Mouse (Mus musculus) forebrain, embryonic 12.5 days (tissue): ENCODE measurements around the gene Yaf2. TPM values are rescaled to one million over a fixed set of nuclear protein-coding genes. Genes with fewer than 3 reads are reported as not detected.
"Not testable (repeated sequence)": the region's sequence is repeated elsewhere in the genome, so short reads cannot be mapped to it uniquely, and the experiment has no call there.

Experiments used
- ATAC-seq: fragments of 200-750 bp; cut with Nextera tagmentation; 2 replicates; pipeline ENCODE4 v1.8.0; 2017; ENCODE audit warnings: moderate TSS enrichment; ENCODE audit not compliant: low FRiP score
- H3K27ac ChIP-seq: fragments of 300-500 bp; sonication (generic); 2 replicates; pipeline ENCODE4 v1.5.1; 2016; ENCODE audit warnings: mild to moderate bottlenecking
- H3K27me3 ChIP-seq: fragments of 300-500 bp; sonication (generic); 2 replicates; pipeline ENCODE4 v1.6.1; 2016; ENCODE audit warnings: mild to moderate bottlenecking
- H3K36me3 ChIP-seq: fragments of 300-500 bp; sonication (generic); replicated peaks from 2 replicates; pipeline ENCODE4 v1.6.1; 2016; ENCODE audit warnings: mild to moderate bottlenecking
- H3K4me1 ChIP-seq: fragments of 300-500 bp; sonication (generic); 2 replicates; pipeline ENCODE4 v1.6.1; 2016
- H3K4me2 ChIP-seq: fragments of 300-500 bp; sonication (generic); 2 replicates; pipeline ENCODE4 v1.6.1; 2016; ENCODE audit warnings: mild to moderate bottlenecking, moderate library complexity
- H3K4me3 ChIP-seq: fragments of 300-500 bp; sonication (generic); replicated peaks from 2 replicates; pipeline ENCODE4 v1.5.1; 2016; ENCODE audit warnings: mild to moderate bottlenecking
- H3K9ac ChIP-seq: fragments of 300-500 bp; sonication (generic); 2 replicates; pipeline ENCODE4 v1.6.1; 2016; ENCODE audit warnings: mild to moderate bottlenecking
- H3K9me3 ChIP-seq: fragments of 300-500 bp; sonication (generic); 2 replicates; pipeline ENCODE4 v1.6.1; 2016
- WGBS: fragments of 180-500 bp; shearing (Covaris S2); methylation state at CpG from one replicate; pipeline ENCODE4 v1.1.7; 2016; 5-methylcytosine and 5-hydroxymethylcytosine counted together
- polyA plus RNA-seq: library from polyadenylated mRNA; unstranded; fragments of >200 nt; fragmentation: Nextera tagmentation; extraction: Ambion mirVana; gene quantifications from 2 replicates; pipeline ENCODE4 v1.2.1, GENCODE M21; 2016

Yaf2 gene
- polyA plus RNA-seq, 1 experiment from 2014 or later = 91.1 TPM

DNA sequence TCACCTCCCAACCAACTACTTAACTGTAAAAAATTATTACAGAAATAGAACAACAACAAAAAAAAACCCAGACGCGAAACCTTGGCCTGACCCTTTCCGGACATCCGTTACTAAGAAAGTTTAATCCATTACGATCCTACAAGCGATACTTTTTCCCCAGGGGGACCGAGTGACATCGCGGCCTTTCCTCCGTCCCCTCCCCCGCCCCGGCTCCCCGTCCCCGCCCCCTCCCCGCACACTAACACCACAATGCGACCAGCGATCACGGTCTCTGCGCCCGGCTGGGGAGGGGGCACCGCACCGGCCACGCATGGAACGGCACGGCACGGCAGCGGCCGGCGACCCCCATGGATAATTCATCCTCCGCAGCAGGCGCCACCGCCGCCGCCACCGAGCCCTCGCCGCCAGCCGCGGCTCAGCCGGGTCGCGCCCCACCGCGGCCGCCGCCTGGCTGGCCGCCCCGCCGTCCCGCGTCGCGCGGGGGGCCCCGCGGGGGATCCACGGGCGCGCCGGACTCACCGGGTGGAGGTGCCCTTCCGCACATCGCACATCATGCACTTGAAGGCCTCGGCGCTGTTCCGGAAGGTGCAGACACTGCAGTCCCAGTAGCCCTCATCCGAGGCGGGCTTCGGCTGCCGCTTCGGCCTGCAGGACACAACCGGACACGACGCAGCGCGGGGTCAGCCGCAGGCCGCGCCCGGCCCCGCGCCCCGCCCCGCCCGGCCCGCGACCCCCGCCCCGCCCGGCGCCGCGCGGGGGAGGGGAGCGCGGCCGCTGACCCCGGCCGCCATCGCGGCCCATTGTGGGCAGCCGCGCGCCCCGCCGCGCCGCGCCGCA is 696 bp downstream of the Yaf2 start:
- H3K27ac ChIP-seq = peak overlapping the region; percentile 93
- peak; percentile 42 for ATAC-seq
- WGBS = under 1% methylated on average over 60 of the region's 110 CpGs
- peaks cover 13% of the 10 kb centered on the region for H3K4me1 ChIP-seq
- H3K36me3 ChIP-seq = peaks cover 8% of the 10 kb centered on the region
- H3K9me3 ChIP-seq = no peaks in the 10 kb centered on the region
- peak overlapping the region; percentile 89 for H3K9ac ChIP-seq
- peak overlapping the region; percentile 67 for H3K4me2 ChIP-seq
- peak overlapping the region; percentile 82 for H3K4me3 ChIP-seq
- H3K27me3 ChIP-seq = no peaks in the 10 kb centered on the region; the same call in 1 of the 2 replicates

DNA sequence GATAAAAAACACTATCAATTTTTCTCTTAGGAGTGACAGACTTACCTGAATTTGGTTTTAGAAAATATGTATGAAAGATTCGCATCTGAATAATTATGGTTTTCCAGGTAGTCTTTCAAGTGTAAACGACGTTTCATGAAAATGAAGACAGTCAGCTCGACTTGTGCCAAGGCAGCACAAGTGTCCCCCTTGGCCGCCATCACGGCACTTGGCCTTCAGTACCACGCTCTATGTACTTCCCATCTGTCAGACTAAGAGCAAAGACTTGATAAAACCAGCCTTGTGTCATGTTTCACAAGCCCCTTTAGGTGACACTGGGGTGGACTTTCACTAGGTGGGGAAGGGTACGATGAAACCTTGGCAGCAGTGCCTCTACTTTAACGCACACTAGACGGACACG is 5.5 kb downstream of the Yaf2 start:
- no peak for ATAC-seq
- WGBS = 97% methylated on average over 11 of the region's 11 CpGs

DNA sequence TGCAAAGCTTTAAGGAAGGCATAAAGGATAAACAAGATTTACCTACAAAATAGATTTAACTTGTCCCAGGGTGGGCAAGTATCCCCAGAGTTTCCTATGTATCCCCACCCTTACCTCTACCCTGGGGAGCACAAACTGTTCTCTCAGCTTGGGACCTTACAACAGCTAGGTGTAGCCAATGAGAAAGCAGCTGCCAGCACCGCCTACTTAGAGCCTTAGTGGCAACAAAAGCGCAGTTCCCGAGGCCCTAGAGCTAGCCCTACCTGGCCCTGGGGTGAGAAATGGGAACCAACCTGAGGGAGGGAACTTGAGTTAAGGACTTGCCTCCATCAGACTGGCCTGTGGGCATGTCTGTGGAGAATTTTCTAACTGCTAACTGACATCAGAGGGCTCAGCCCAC is 9.5 kb downstream of the Yaf2 start:
- Histone ChIP-seq H3K36me3 (peaks cover 13% of the 10 kb centered on the region; the same call in 1 of the 2 replicates), H3K27me3 (no peaks in the 10 kb centered on the region), H3K27ac (no peak overlapping the region), H3K4me2 (no peak overlapping the region), H3K9ac (no peak overlapping the region), H3K9me3 (no peaks in the 10 kb centered on the region), H3K4me3 (no peak overlapping the region), H3K4me1 (peaks cover 8% of the 10 kb centered on the region; the same call in 1 of the 2 replicates)
- no peak for ATAC-seq
- 45% methylated on average over 3 of the region's 3 CpGs for WGBS

More for the DNA sequence above, 5.5 kb downstream of the Yaf2 start:
- no peak overlapping the region for H3K4me3 ChIP-seq
- H3K9ac ChIP-seq = no peak overlapping the region
- no peaks in the 10 kb centered on the region for H3K27me3 ChIP-seq
- peaks cover 22% of the 10 kb centered on the region for H3K36me3 ChIP-seq
- no peak overlapping the region for H3K4me2 ChIP-seq
- peaks cover 14% of the 10 kb centered on the region for H3K4me1 ChIP-seq
- H3K9me3 ChIP-seq = no peaks in the 10 kb centered on the region
- H3K27ac ChIP-seq = no peak overlapping the region

DNA sequence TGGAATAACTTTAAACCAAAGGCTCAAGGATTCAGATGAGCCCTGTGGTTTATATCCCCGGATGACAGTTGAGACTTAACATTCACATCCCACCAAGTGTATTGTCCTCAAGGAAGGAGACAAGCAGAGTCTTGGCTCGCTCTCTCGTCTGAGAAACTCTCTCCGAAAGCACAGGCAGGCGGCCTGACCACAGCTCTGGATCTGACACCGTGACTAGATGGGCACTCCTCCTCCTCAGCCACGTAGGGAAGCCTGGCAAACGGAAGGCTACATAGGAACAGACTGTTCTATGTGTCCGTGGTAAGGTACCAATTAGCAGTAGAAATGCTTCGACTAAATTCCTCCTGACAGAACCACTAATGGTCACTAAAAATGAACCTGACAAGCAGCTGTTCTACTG is 10.1 kb downstream of the Yaf2 start:
- Histone ChIP-seq H3K4me2 (no peak overlapping the region), H3K4me3 (no peak overlapping the region), H3K9ac (no peak overlapping the region), H3K36me3 (peaks cover 13% of the 10 kb centered on the region; the same call in 1 of the 2 replicates), H3K4me1 (peaks cover 8% of the 10 kb centered on the region; the same call in 1 of the 2 replicates), H3K9me3 (no peaks in the 10 kb centered on the region), H3K27ac (no peak overlapping the region), H3K27me3 (no peaks in the 10 kb centered on the region)
- WGBS = 82% methylated on average over 10 of the region's 10 CpGs
- no peak for ATAC-seq

DNA sequence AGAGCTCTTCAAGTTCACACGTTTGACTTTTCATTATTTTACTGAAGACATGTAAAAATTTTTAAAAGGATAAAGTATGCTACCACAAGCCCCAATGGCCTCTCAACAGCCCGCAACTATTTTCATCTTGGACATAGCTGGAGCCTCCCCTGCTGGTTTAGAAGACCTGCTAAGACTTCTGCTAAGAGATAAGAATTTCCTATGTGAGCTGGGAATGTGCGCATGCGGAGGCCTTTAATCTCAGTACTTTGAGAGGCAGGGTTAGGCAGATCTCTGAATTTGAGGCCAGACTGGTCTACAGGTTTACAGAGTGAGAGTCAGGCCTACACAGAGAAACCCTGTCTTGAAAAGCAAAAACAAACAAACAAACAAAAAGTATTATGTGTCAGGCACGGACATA is 11.4 kb downstream of the Yaf2 start:
- Histone ChIP-seq H3K27ac (no peak overlapping the region), H3K4me3 (no peak overlapping the region), H3K9ac (no peak overlapping the region), H3K4me1 (peaks cover 8% of the 10 kb centered on the region; the same call in 1 of the 2 replicates), H3K9me3 (no peaks in the 10 kb centered on the region), H3K36me3 (peaks cover 13% of the 10 kb centered on the region; the same call in 1 of the 2 replicates), H3K27me3 (no peaks in the 10 kb centered on the region), H3K4me2 (no peak overlapping the region)
- no peak for ATAC-seq
- WGBS = 82% methylated on average over 5 of the region's 5 CpGs

DNA sequence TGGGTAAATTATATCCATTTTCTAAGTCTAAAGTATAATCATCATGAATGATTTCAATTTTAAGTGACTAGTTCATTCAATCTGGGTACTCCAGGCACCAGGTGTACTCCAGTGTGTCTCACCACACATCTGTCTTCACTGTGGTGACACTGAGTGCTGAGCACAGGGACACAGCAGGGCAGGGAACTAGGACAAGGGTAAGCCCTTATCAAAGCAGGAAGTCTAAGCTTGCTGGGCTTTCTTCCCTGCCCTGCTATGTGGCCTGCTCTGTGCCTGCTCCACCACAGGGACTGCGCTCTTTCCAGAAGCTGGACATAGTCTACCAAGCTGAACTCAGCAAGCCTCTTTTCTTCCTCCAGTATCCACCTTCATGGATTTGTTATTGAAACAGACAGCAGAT is 18.0 kb downstream of the Yaf2 start:
- Histone ChIP-seq H3K4me3 (no peak overlapping the region), H3K4me2 (no peak overlapping the region), H3K9ac (no peak overlapping the region), H3K9me3 (no peaks in the 10 kb centered on the region), H3K36me3 (no peaks in the 10 kb centered on the region), H3K27me3 (no peaks in the 10 kb centered on the region), H3K27ac (no peak overlapping the region), H3K4me1 (0 out of 2 replicates have a peak, but pooled peaks cover 3% of the 10 kb centered on the region)
- WGBS = 100% methylated on average over 1 of the region's 1 CpGs
- ATAC-seq = no peak

DNA sequence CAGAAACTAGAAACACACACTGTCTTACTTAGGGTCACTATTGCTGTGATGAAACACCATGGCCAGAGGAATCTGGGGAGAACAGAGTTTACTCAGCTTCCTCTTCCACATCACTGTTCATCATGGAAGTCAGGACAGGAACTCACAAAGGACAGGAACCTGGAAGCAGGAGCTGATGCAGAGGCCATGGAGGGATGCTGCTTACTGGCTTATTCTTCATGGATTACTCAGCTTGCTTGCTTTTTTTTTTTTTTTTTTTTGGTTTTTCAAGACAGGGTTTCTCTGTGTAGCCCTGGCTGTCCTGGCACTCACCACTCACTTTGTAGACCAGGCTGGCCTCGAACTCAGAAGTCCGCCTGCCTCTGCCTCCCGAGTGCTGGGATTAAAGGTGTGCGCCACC is 26.4 kb downstream of the Yaf2 start:
- WGBS = 100% methylated on average over 4 of the region's 4 CpGs
- ATAC-seq, H3K27ac ChIP-seq, H3K27me3 ChIP-seq, H3K4me1 ChIP-seq, H3K4me3 ChIP-seq, H3K9ac ChIP-seq, H3K9me3 ChIP-seq, H3K36me3 ChIP-seq, H3K4me2 ChIP-seq: not testable (repeated sequence)

DNA sequence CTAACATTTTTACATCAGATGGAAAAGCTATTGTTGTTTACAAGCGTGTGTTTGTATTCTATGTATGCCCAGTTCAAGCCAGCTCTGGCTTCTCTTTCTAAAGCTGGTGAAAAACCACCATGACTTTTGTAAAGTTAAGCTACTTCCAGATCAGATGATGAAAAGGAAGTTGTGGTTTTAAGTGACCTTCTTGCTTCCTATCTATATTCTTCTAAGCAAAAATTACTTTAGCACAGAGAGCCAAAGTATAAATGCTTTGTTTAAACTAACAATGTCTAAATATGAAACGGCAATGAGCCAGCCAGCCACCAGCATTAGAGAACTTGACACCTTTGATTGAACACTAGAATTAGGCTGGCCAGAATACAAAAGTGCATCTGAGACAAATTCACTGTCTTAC is 38.5 kb downstream of the Yaf2 start:
- ATAC-seq = no peak
- Histone ChIP-seq H3K4me2 (no peak overlapping the region), H3K4me3 (no peak overlapping the region), H3K36me3 (no peaks in the 10 kb centered on the region), H3K4me1 (0 out of 2 replicates have a peak, but pooled peaks cover 4% of the 10 kb centered on the region), H3K27ac (no peak overlapping the region), H3K9ac (no peak overlapping the region), H3K27me3 (no peaks in the 10 kb centered on the region), H3K9me3 (no peaks in the 10 kb centered on the region)
- 87% methylated on average over 2 of the region's 2 CpGs for WGBS

DNA sequence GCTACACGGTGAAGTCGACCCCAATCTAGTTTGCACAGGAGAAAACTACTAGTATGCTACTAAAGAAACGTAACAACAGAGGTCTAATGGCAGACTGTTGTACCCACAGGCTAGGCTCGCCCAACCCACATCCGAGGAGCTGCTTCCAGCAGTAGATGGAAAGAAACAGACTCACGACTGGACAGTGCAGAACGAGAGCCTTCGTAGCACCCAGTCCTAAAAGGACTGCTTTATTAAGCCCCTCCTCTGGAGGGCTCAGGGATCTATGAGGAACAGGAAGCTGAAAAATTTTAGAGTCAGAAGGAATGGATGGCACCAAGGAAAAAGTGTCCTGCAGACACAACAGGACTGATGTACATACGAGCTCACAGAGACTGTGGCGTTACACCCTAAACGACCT is 42.3 kb downstream of the Yaf2 start:
- H3K27ac ChIP-seq = no peak overlapping the region
- WGBS = 87% methylated on average over 11 of the region's 11 CpGs
- H3K9me3 ChIP-seq = no peaks in the 10 kb centered on the region
- 0 out of 2 replicates have a peak, but pooled peaks cover 4% of the 10 kb centered on the region for H3K4me1 ChIP-seq
- H3K36me3 ChIP-seq = peaks cover 4% of the 10 kb centered on the region
- no peak overlapping the region for H3K4me2 ChIP-seq
- no peak overlapping the region for H3K4me3 ChIP-seq
- no peak for ATAC-seq
- no peak overlapping the region for H3K9ac ChIP-seq
- no peaks in the 10 kb centered on the region for H3K27me3 ChIP-seq

DNA sequence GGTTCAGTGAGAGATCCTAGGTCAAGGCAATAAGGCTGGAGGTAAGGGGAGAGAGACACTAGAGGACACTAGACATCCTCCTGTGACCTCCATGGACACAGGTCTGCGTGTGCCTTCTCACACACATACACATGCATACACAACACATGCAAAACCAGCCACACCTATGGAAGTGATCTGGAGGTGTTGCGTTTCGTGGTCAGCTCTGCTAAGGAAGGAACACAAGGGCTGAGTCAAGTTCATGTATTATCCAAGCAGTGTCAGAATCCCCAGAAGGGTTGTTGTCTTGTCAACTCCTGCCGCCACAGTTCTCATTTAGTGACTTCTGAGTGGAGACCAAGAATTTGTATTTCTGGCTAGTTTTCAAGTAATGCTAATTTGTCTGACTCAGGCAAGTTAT is 48.4 kb downstream of the Yaf2 start:
- Histone ChIP-seq H3K4me3 (no peak overlapping the region), H3K4me2 (no peak overlapping the region), H3K36me3 (peaks cover 23% of the 10 kb centered on the region), H3K9me3 (no peaks in the 10 kb centered on the region), H3K9ac (no peak overlapping the region), H3K27ac (no peak overlapping the region), H3K27me3 (no peaks in the 10 kb centered on the region), H3K4me1 (0 out of 2 replicates have a peak, but pooled peaks cover 4% of the 10 kb centered on the region)
- no peak for ATAC-seq
- WGBS = 94% methylated on average over 4 of the region's 4 CpGs

DNA sequence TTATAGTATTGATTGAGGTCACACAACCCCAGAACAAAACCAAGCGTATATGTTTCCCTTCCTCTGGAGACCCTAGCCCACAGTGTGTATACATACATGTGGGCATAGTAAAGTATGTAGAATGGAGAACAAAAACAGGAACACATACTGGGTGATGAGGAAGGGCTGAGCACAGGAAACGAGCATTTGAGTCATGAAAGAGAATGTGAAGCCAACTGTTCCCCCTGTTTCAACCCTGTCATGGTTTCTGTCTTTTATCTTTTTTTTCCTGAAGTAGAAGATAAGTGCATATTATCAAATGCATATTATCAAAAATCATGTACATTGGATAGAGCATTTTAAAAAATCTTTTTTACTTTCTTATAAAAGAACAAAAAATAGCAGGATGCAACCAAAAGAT is 49.1 kb downstream of the Yaf2 start:
- no peak overlapping the region for H3K4me2 ChIP-seq
- H3K36me3 ChIP-seq = peaks cover 23% of the 10 kb centered on the region
- WGBS = 79% methylated on average over 2 of the region's 2 CpGs
- no peak overlapping the region for H3K4me3 ChIP-seq
- ATAC-seq = no peak
- no peaks in the 10 kb centered on the region for H3K4me1 ChIP-seq
- no peak overlapping the region for H3K9ac ChIP-seq
- H3K27me3 ChIP-seq = no peaks in the 10 kb centered on the region
- H3K27ac ChIP-seq = no peak overlapping the region
- no peaks in the 10 kb centered on the region for H3K9me3 ChIP-seq

DNA sequence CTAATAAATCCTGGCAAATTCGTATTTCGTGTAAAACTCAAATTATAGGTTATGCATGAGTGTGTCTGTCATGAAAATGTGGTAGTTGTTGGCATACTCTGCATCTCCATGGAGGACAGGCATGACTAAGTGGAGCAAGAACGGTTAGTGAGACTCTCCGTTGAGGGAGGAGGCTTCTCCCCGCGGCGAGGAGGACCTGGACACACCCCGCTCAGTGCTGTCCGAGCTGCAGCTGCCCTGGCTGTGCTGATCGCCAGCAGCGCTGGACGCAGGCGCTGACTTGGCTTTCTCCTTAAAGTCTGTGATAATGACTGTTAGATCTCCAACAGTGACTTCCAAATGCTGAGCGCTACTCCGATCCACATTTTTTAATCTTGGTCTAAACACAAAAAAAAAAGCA is 51.5 kb downstream of the Yaf2 start:
- H3K9me3 ChIP-seq = no peaks in the 10 kb centered on the region
- no peak overlapping the region for H3K4me2 ChIP-seq
- H3K36me3 ChIP-seq = peaks cover 29% of the 10 kb centered on the region
- H3K9ac ChIP-seq = no peak overlapping the region
- ATAC-seq = no peak
- H3K4me1 ChIP-seq = no peaks in the 10 kb centered on the region
- no peak overlapping the region for H3K27ac ChIP-seq
- WGBS = 82% methylated on average over 15 of the region's 15 CpGs
- no peaks in the 10 kb centered on the region for H3K27me3 ChIP-seq
- H3K4me3 ChIP-seq = no peak overlapping the region

DNA sequence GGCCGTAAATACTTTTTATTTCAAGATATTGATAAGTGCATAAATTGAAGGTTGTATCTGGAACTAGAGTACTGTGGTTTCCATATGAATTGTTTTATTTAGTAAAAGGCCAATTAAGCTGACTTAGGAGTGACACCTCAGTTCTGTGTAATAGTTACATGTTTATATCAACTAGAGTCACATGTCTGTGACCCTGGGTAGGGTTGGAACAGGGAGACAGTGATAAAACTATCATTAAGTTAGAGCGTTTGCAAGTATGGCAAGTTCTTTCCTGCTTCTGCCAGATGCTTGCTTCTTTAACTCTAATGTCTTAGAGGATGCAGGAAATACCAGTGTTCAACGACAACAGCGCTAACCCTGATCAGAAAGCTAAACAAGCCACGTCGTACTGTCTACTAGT is 52.4 kb downstream of the Yaf2 start:
- Histone ChIP-seq H3K9me3 (no peaks in the 10 kb centered on the region), H3K4me1 (no peaks in the 10 kb centered on the region), H3K36me3 (peaks cover 23% of the 10 kb centered on the region), H3K9ac (no peak overlapping the region), H3K4me2 (no peak overlapping the region), H3K27me3 (no peaks in the 10 kb centered on the region), H3K27ac (no peak overlapping the region), H3K4me3 (no peak overlapping the region)
- no peak for ATAC-seq
- 89% methylated on average over 6 of the region's 6 CpGs for WGBS
